In genomic region chr15:10689304-10689703, GRCm38 (mm10) we compare ENCODE assay signal across 17 mouse cellular contexts. TPM values are rescaled to one million over a fixed set of nuclear protein-coding genes. Genes with fewer than 3 reads are reported as not detected.
DNase-seq lines count a peak whose midpoint lies in the region; ATAC-seq and TF ChIP-seq lines count a peak whose summit lies in the region.
"Had no signal": no experiment of that assay in that cellular context is flagged by ENCODE, and none has a peak within 500 bp of the region (broad histone marks: within the 10 kb centered on the region; RNA-seq: fewer than 3 reads in every experiment).

No protein-coding gene starts in this region.

- H3K9me3 ChIP-seq in heart, postnatal 0 days (replicated peaks; ENCODE audit: control insufficient read depth, low read length), result no peaks in the 10 kb centered on the region
- H3K9me3 ChIP-seq in liver, embryonic 15.5 days (replicated peaks), result no peaks in the 10 kb centered on the region
- H3K9me3 ChIP-seq: hindbrain, embryonic 15.5 days had no signal

- H3K4me3 ChIP-seq in heart, postnatal 0 days (ENCODE audit: low read depth, low read length), result no peak overlapping the region
- no peak overlapping the region for H3K4me3 ChIP-seq in C2C12 (ENCODE audit: insufficient read depth, poor library complexity, severe bottlenecking)
- H3K4me3 ChIP-seq in liver, embryonic 15.5 days (replicated peaks), result no peak overlapping the region
- no peak overlapping the region for H3K4me3 ChIP-seq in kidney, adult 2 months (ENCODE audit: insufficient read depth, low read depth, low read length)
- H3K4me3 ChIP-seq: heart, adult 2 months; hindbrain, embryonic 15.5 days had no signal

- H3K27ac ChIP-seq in heart, postnatal 0 days (ENCODE audit: low read depth), result 0 out of 2 replicates have a peak overlapping the region, but pooled peaks have one; percentile 2
- H3K27ac ChIP-seq in liver, embryonic 15.5 days (replicated peaks), result peak overlapping the region; percentile 72; the same call in 1 of the 2 replicates
- H3K27ac ChIP-seq in kidney, adult 2 months (ENCODE audit: insufficient read depth, low read depth, low read length), result no peak overlapping the region
- H3K27ac ChIP-seq: heart, adult 2 months; hindbrain, embryonic 15.5 days; stomach, postnatal 0 days had no signal

- no peaks in the 10 kb centered on the region for H3K36me3 ChIP-seq in heart, postnatal 0 days (replicated peaks; ENCODE audit: control insufficient read depth, insufficient read depth, low read length)
- H3K36me3 ChIP-seq in C2C12 (ENCODE audit: control insufficient read depth, insufficient read depth), result peaks cover 72% of the 10 kb centered on the region
- no peaks in the 10 kb centered on the region for H3K36me3 ChIP-seq in liver, embryonic 15.5 days (replicated peaks)
- peaks cover 2% of the 10 kb centered on the region; the same call in 1 of the 2 replicates for H3K36me3 ChIP-seq in kidney, adult 2 months (ENCODE audit: control insufficient read depth, insufficient read depth, low read length)
- H3K36me3 ChIP-seq: hindbrain, embryonic 15.5 days had no signal

- TF ChIP-seq CTCF in heart, postnatal 0 days (IDR thresholded peaks at IDR 0.05; ENCODE audit: low read depth), result no peak
- TF ChIP-seq CTCF in C2C12 (IDR thresholded peaks at IDR 0.05; ENCODE audit: control insufficient read depth, insufficient read depth, insufficient read length), result no peak
- no peak for TF ChIP-seq CTCF in kidney, adult 2 months (conservative IDR thresholded peaks at IDR 0.05; ENCODE audit: insufficient read depth, insufficient read length, low read depth, low read length)

- H3K4me1 ChIP-seq in heart, postnatal 0 days (ENCODE audit: control insufficient read depth, insufficient read depth), result peaks cover 6% of the 10 kb centered on the region
- H3K4me1 ChIP-seq in liver, embryonic 15.5 days (replicated peaks), result peaks cover 13% of the 10 kb centered on the region; the same call in 1 of the 2 replicates
- H3K4me1 ChIP-seq in kidney, adult 2 months (ENCODE audit: control insufficient read depth, insufficient read depth, low read length), result peaks cover 21% of the 10 kb centered on the region

- H3K79me3 ChIP-seq in C2C12 (ENCODE audit: low read depth), result peaks cover 82% of the 10 kb centered on the region

- H3ac ChIP-seq in C2C12 (ENCODE audit: control insufficient read depth, insufficient read length, low read depth), result no peak overlapping the region

- no peaks in the 10 kb centered on the region for H3K27me3 ChIP-seq in heart, postnatal 0 days (ENCODE audit: control insufficient read depth, insufficient read depth, low read length)
- no peaks in the 10 kb centered on the region for H3K27me3 ChIP-seq in C2C12 (ENCODE audit: control insufficient read depth, insufficient read depth, insufficient read length)
- no peaks in the 10 kb centered on the region for H3K27me3 ChIP-seq in liver, embryonic 15.5 days
- no peaks in the 10 kb centered on the region for H3K27me3 ChIP-seq in kidney, adult 2 months (replicated peaks; ENCODE audit: control insufficient read depth, insufficient read depth, low read length)
- H3K27me3 ChIP-seq: hindbrain, embryonic 15.5 days had no signal

- no peak for TF ChIP-seq POLR2A in kidney, adult 2 months (IDR thresholded peaks at IDR 0.05; ENCODE audit: low read depth, low read length)

- TF ChIP-seq EP300 in heart, postnatal 0 days (IDR thresholded peaks at IDR 0.05; ENCODE audit: low read depth), result no peak

- no peak overlapping the region for H3K4me2 ChIP-seq in heart, postnatal 0 days (ENCODE audit: low read depth, low read length)
- H3K4me2 ChIP-seq in liver, embryonic 15.5 days, result no peak overlapping the region
- H3K4me2 ChIP-seq: hindbrain, embryonic 15.5 days had no signal

- H3K79me2 ChIP-seq in C2C12 (ENCODE audit: control insufficient read depth, insufficient read depth), result peaks cover 100% of the 10 kb centered on the region

- no peak for ATAC-seq in heart, postnatal 0 days (ENCODE audit: insufficient read depth, low read depth)
- no peak for ATAC-seq in liver, embryonic 15.5 days (ENCODE audit: insufficient read depth)
- ATAC-seq: CD4-positive, CD25-positive, alpha-beta regulatory T cell, adult 4 months had no signal

- no peak for DNase-seq in heart, postnatal 0 days (ENCODE audit: low spot score)
- DNase-seq in heart, adult 18-20 months, result no peak
- DNase-seq in adipocyte (ENCODE audit: low spot score), result peak; percentile 60
- DNase-seq in cerebellum, postnatal 36 days, result no peak
- no peak for DNase-seq in kidney, adult 2 months
- DNase-seq: cerebellum, postnatal 14 days; heart, adult 2 months; heart, postnatal 14 days; kidney, adult 9 months; layer of hippocampus, postnatal 36 days; right cerebral cortex, adult 18-20 months had no signal

- no peak overlapping the region for H3K9ac ChIP-seq in heart, postnatal 0 days (replicated peaks; ENCODE audit: low read depth, low read length)
- no peak overlapping the region for H3K9ac ChIP-seq in liver, embryonic 15.5 days
- H3K9ac ChIP-seq: hindbrain, embryonic 15.5 days had no signal

- WGBS in heart, postnatal 0 days, result 51% methylated on average over 11 of the region's 11 CpGs
- 54% methylated on average over 11 of the region's 11 CpGs for WGBS in liver, embryonic 15.5 days (ENCODE audit: insufficient replicate concordance)
- 81% methylated on average over 11 of the region's 11 CpGs for WGBS in kidney, adult 2 months

TF ChIP-seq in C2C12, 6 proteins besides CTCF, POLR2A, EP300 and RAD21:
- TF ChIP-seq USF1 (IDR thresholded peaks at IDR 0.05; ENCODE audit: low read depth) (no peak), CEBPB (IDR thresholded peaks at IDR 0.05; ENCODE audit: low read depth) (peak; percentile 78)

RNA-seq across cellular contexts. Expression of gene Rai14, which starts 25.1 kb away (rescaled TPM):
- 4.7 and 8.9 TPM in 2 replicates for total RNA-seq in heart, postnatal 0 days (2014; rRNA removed; ENCODE audit: low replicate concordance)
- polyA plus RNA-seq in heart, postnatal 0 days (2015; fragmentation: Nextera tagmentation; extraction: Ambion mirVana), result 4.0 and 4.1 TPM in 2 replicates
- total RNA-seq in heart, adult 18-20 months (2021), result 1 to 10 TPM; 3.6 to 3.9 TPM
- polyA plus RNA-seq in C2C12 (2012; fragmentation: generic; extraction: Trizol), result 55.1 TPM
- 4.6 and 5.4 TPM in 2 replicates for polyA plus RNA-seq in liver, embryonic 15.5 days (2015; fragmentation: Nextera tagmentation; extraction: Ambion mirVana)
- polyA plus RNA-seq in kidney, adult 2 months (2012; rRNA removed), result 7.2 and 8.9 TPM in 2 replicates
- total RNA-seq: neutrophil, adult 5-6 weeks had no signal
